ENCODE assay signal across 17 mouse cellular contexts in genomic region chr7:100008765-100009164, GRCm38 (mm10). TPM values are rescaled to one million over a fixed set of nuclear protein-coding genes. Genes with fewer than 3 reads are reported as not detected.
"Had no signal": no experiment of that assay in that cellular context is flagged by ENCODE, and none has a peak within 500 bp of the region (broad histone marks: within the 10 kb centered on the region; RNA-seq: fewer than 3 reads in every experiment).

No protein-coding gene starts in this region.

- H3K4me2 ChIP-seq: neural tube, embryonic 13.5 days; neural tube, embryonic 15.5 days; stomach, embryonic 15.5 days had no signal

- H3K4me3 ChIP-seq: neural tube, embryonic 13.5 days; neural tube, embryonic 15.5 days; stomach, embryonic 15.5 days had no signal

- H3K36me3 ChIP-seq: neural tube, embryonic 13.5 days; neural tube, embryonic 15.5 days; stomach, embryonic 15.5 days had no signal

- DNase-seq: retina, postnatal 1 day; right cerebral cortex, adult 18-20 months; right cerebral cortex, postnatal 14 days; right cerebral cortex, postnatal 25 days; right cerebral cortex, postnatal 4 days; spleen, adult 18-20 months; thymus, adult 18-20 months; thymus, adult 2 months; thymus, postnatal 14 days; thymus, postnatal 25 days; thymus, postnatal 36 days; thymus, postnatal 4 days had no signal

- H3K27ac ChIP-seq: neural tube, embryonic 13.5 days; neural tube, embryonic 15.5 days; stomach, embryonic 15.5 days; stomach, postnatal 0 days had no signal

- H3K9ac ChIP-seq: neural tube, embryonic 13.5 days; neural tube, embryonic 15.5 days; stomach, embryonic 15.5 days had no signal

- H3K9me3 ChIP-seq: neural tube, embryonic 13.5 days; neural tube, embryonic 15.5 days; stomach, embryonic 15.5 days had no signal

RNA-seq across cellular contexts. Expression of gene Chrdl2, which starts 2.8 kb away (rescaled TPM):
- polyA plus RNA-seq: thymus, postnatal 0 days had no signal
